Mouse (Mus musculus) lung, adult 2 months (tissue): ENCODE data around the gene Pkn2.

ENCODE experiments used
- CTCF ChIP-seq: fragments of 200-500 bp; IDR thresholded peaks from 2 replicates; pipeline ENCODE4 v1.5.1; 2011; ENCODE audit warnings: mild to moderate bottlenecking, low read length, control low read depth; ENCODE audit not compliant: insufficient read depth
- POLR2A ChIP-seq: fragments of 200-500 bp; IDR thresholded peaks from 2 replicates; pipeline ENCODE4 v1.6.1; 2011; ENCODE audit warnings: low read depth, mild to moderate bottlenecking, control low read depth, low read length, borderline replicate concordance; ENCODE audit errors: extremely low read depth

DNA sequence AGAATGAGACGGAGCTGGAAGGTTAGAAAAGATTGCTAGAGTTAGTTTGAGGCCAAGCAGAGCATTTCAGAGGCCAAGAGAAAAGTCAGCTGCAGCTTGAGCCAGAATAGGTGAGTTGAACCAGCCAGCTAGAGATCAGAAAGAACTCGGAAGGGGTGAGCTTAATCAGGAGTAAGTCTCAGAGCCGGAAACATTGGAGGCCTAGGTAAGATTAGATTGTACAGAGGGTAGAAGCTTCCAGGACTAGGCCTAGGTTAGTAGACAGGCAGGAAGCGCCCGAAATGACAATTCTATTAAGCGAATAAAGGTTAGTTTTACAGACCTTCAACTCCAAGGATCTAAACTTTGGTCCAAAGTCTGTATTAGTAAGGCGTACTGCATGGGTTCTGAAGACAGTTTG lies 123.2 kb downstream of the Pkn2 start:
- TF ChIP-seq POLR2A = no peak
- no peak for TF ChIP-seq CTCF
